Mouse (Mus musculus) heart, postnatal 0 days (tissue): ENCODE data around the gene Alpl. TPM values are rescaled to one million over a fixed set of nuclear protein-coding genes. Genes with fewer than 3 reads are reported as not detected.

Experiments
- ATAC-seq: fragments of 200-750 bp; cut with Nextera tagmentation; 2 replicates; pipeline ENCODE4 v1.8.0; 2017; ENCODE audit warnings: low read depth, moderate number of reproducible peaks, moderate library complexity; ENCODE audit not compliant: insufficient read depth
- DNase-seq: peaks from one replicate; pipeline ENCODE4 v3.0.0-alpha.2; 2016; ENCODE audit warnings: low spot score
- H3K27ac ChIP-seq: fragments of 300-500 bp; sonication (generic); 2 replicates; pipeline ENCODE4 v1.5.1; 2014; ENCODE audit warnings: low read depth, mild to moderate bottlenecking
- H3K27me3 ChIP-seq: fragments of 300-500 bp; sonication (generic); 2 replicates; pipeline ENCODE4 v1.6.1; 2014; ENCODE audit warnings: low read length, mixed read lengths; ENCODE audit not compliant: control insufficient read depth, insufficient read depth
- H3K36me3 ChIP-seq: fragments of 300-500 bp; sonication (generic); replicated peaks from 2 replicates; pipeline ENCODE4 v1.6.1; 2014; ENCODE audit warnings: low read length, mixed read lengths; ENCODE audit not compliant: control insufficient read depth, insufficient read depth
- H3K4me1 ChIP-seq: fragments of 300-500 bp; sonication (generic); 2 replicates; pipeline ENCODE4 v1.6.1; 2014; ENCODE audit warnings: antibody characterized with exemption; ENCODE audit not compliant: control insufficient read depth, insufficient read depth
- H3K4me2 ChIP-seq: fragments of 300-500 bp; sonication (generic); 2 replicates; pipeline ENCODE4 v1.6.1; 2014; ENCODE audit warnings: low read depth, mild to moderate bottlenecking, low read length, moderate library complexity
- H3K4me3 ChIP-seq: fragments of 300-500 bp; sonication (generic); 2 replicates; pipeline ENCODE4 v1.5.1; 2014; ENCODE audit warnings: low read depth, low read length
- H3K9ac ChIP-seq: fragments of 300-500 bp; sonication (generic); replicated peaks from 2 replicates; pipeline ENCODE4 v1.6.1; 2014; ENCODE audit warnings: low read depth, low read length, mixed read lengths
- H3K9me3 ChIP-seq: fragments of 300-500 bp; sonication (generic); replicated peaks from 2 replicates; pipeline ENCODE4 v1.6.1; 2016; ENCODE audit warnings: low read length; ENCODE audit not compliant: control insufficient read depth
- CTCF ChIP-seq: IDR thresholded peaks from 2 replicates; pipeline ENCODE4 v1.5.1; 2016; ENCODE audit warnings: antibody characterized with exemption, control low read depth, low read depth
- EP300 ChIP-seq: IDR thresholded peaks from 2 replicates; pipeline ENCODE4 v1.6.1; 2016; ENCODE audit warnings: antibody characterized with exemption, low read depth
- WGBS: fragments of 180-500 bp; shearing (Covaris S2); extraction: QIAGEN DNeasy Blood & Tissue Kit; methylation state at CpG from one replicate; pipeline ENCODE4 v1.1.7; 2014; 5-methylcytosine and 5-hydroxymethylcytosine counted together
- polyA plus RNA-seq: library from polyadenylated mRNA; unstranded; fragments of >200 nt; fragmentation: Nextera tagmentation; extraction: Ambion mirVana; gene quantifications from 2 replicates; pipeline ENCODE4 v1.2.1, GENCODE M21; 2015
- total RNA-seq: library from RNA; depleted of rRNA; stranded (reverse); fragments of >200 nt; gene quantifications from 2 replicates; pipeline ENCODE4 v1.2.3, GENCODE M21; 2014; ENCODE audit warnings: low replicate concordance

The Alpl gene
- total and polyA plus RNA-seq, 2 experiments from 2014 or later, result 2.3 to 2.4 TPM

GRCm38 (mm10) chr4:137797038-137797437, 854 bp upstream of the Alpl start:
- no peaks in the 10 kb centered on the region for H3K36me3 ChIP-seq
- no peak for TF ChIP-seq CTCF
- TF ChIP-seq EP300, result no peak
- H3K27ac ChIP-seq, result no peak overlapping the region
- no peak for ATAC-seq
- peaks cover 17% of the 10 kb centered on the region; the same call in 1 of the 2 replicates for H3K4me1 ChIP-seq
- H3K9me3 ChIP-seq, result no peaks in the 10 kb centered on the region
- WGBS, result 66% methylated on average over 4 of the region's 4 CpGs
- H3K4me2 ChIP-seq, result no peak overlapping the region
- H3K4me3 ChIP-seq, result no peak overlapping the region
- H3K9ac ChIP-seq, result no peak overlapping the region
- DNase-seq, result no peak
- peaks cover 46% of the 10 kb centered on the region for H3K27me3 ChIP-seq

DNA sequence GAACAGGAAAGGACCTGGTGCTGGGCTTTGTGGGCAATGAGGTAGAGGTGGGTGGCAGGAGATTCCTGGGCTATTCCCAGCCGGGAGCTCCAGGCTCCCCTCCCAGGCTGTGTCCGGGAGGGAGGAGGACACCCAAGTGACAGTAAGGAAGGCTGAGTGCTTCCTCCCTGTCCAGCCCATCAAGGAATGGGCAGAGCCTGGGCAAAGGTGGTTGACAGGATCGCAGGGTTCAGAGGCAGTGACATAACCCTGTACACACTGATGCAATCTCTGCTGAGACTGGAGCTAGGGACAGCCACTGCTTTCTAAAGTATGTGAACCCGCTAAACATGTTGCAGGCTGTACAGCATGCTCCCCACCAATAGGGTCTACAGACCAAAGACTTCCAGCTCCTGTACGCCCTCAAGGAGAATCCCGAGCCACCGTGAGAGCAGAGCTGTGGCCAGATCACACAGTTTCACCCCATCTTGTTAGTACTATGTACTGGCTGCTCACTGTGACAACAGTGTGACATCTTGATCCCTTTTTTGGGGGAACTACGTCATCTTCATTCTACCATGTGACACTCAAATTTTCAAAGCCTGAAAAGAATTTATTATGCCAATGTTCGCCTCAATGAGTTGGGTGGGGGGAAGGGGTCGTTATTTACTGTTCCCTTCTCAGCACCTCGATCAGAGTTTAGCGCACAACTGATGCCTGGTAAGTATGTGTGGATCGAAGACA, 1.8 kb downstream of the Alpl start:
- H3K4me2 ChIP-seq, result no peak overlapping the region
- DNase-seq, result no peak
- no peak overlapping the region for H3K27ac ChIP-seq
- no peak for ATAC-seq
- H3K4me3 ChIP-seq, result no peak overlapping the region
- TF ChIP-seq EP300, result no peak
- no peak for TF ChIP-seq CTCF
- WGBS, result 78% methylated on average over 13 of the region's 13 CpGs
- H3K4me1 ChIP-seq, result peaks cover 6% of the 10 kb centered on the region; the same call in 1 of the 2 replicates
- H3K36me3 ChIP-seq, result no peaks in the 10 kb centered on the region
- H3K9ac ChIP-seq, result no peak overlapping the region
- H3K27me3 ChIP-seq, result peaks cover 46% of the 10 kb centered on the region
- H3K9me3 ChIP-seq, result no peaks in the 10 kb centered on the region

DNA sequence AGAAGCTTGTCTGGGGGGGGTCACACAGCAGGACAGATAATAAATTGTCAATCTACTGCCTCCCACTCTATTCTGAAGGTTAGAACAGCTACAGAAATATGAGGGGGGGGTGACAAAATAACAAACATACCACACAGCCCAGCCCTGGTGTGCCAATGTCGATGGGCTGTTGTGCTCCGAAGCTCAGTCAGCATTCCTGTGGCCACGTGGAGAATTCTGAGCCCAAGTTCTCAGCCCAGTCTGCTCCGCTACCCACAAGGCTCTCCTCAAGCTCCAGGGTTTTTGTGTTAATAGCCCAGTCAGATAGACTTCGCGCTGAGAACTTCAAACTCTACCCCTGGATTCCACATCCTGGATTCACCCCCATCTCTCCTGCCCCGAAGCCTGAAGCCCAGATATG, 2.6 kb downstream of the Alpl start:
- H3K9me3 ChIP-seq, result no peaks in the 10 kb centered on the region
- H3K36me3 ChIP-seq, result no peaks in the 10 kb centered on the region
- ATAC-seq, result no peak
- H3K4me2 ChIP-seq, result no peak overlapping the region
- no peak for TF ChIP-seq CTCF
- TF ChIP-seq EP300, result no peak
- H3K9ac ChIP-seq, result no peak overlapping the region
- no peak overlapping the region for H3K4me3 ChIP-seq
- peaks cover 46% of the 10 kb centered on the region for H3K27me3 ChIP-seq
- no peak for DNase-seq
- no peak overlapping the region for H3K27ac ChIP-seq
- peaks cover 6% of the 10 kb centered on the region; the same call in 1 of the 2 replicates for H3K4me1 ChIP-seq
- WGBS, result 77% methylated on average over 7 of the region's 7 CpGs

DNA sequence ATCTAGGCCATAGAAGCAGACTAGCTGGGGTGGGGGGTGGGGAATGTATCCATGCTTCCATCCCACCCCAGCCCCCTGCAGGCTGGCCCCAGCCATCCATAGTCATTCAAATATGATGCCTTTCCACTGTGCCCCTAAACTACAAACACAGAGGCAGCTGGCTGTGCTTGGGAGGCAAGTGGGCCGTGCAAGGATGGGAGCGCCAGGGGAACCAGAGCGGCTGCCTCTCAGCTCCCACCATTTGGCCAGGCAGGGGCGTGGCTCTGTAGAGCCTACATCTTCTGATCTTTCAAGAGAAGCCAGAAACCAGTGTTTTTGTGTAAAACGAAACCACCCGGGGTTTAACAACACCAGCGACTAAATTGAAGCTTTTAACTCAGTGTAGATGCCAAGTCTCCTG, 4.7 kb downstream of the Alpl start:
- TF ChIP-seq CTCF (no peak), EP300 (no peak)
- Histone ChIP-seq H3K36me3 (no peaks in the 10 kb centered on the region), H3K4me2 (no peak overlapping the region), H3K4me3 (no peak overlapping the region), H3K4me1 (peaks cover 6% of the 10 kb centered on the region; the same call in 1 of the 2 replicates), H3K9ac (no peak overlapping the region), H3K27me3 (peaks cover 28% of the 10 kb centered on the region), H3K27ac (no peak overlapping the region), H3K9me3 (no peaks in the 10 kb centered on the region)
- ATAC-seq (no peak), DNase-seq (no peak)
- 38% methylated on average over 7 of the region's 7 CpGs for WGBS

DNA sequence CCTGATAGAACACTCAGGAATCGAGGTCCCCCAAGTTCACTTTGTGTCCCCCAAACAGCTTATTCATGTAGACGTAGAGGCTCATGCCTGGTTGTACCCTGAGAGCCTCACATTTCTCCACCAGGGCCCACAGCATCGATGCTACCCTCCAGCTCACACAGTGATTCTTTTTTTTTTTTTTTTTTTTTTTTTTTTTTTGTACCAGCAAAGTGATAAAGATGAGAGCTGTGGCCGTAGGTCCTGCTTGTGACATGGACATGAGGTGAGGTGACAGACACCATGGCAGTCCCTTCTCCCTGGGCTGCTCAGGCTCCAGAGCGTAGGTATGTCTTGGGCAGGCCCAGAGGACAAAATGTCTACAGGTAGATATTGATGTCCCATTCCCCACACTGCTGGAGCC, 5.2 kb downstream of the Alpl start:
- Histone ChIP-seq H3K9me3 (no peaks in the 10 kb centered on the region), H3K4me1 (peaks cover 4% of the 10 kb centered on the region; the same call in 1 of the 2 replicates), H3K4me2 (no peak overlapping the region), H3K27me3 (peaks cover 23% of the 10 kb centered on the region), H3K36me3 (no peaks in the 10 kb centered on the region), H3K9ac (no peak overlapping the region), H3K27ac (no peak overlapping the region), H3K4me3 (no peak overlapping the region)
- ATAC-seq (no peak), DNase-seq (no peak)
- TF ChIP-seq CTCF, result no peak
- TF ChIP-seq EP300, result no peak
- 68% methylated on average over 5 of the region's 5 CpGs for WGBS
